Comparison of ENCODE assay signal across 10 mouse cellular contexts in the genomic region with DNA sequence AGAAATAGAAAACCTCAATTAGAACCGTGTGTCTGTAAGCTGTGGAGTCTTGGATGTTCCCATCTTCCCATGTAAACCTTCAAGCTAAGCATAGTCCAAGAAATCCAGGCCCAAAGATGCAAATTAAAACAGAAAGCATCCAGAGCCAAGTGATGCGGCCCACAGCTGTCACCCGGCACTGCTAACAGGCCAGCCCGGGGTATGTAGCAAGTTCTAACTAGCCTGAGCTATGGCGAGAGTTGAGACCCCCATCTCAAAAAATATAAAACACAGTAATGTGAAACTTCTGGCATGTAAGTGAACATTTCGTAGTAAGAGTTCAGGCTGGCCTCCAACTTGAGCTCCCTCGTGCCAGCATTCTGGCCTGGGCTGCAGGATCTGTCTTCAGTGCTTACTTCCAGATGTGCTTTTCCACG. TPM values are rescaled to one million over a fixed set of nuclear protein-coding genes. Genes with fewer than 3 reads are reported as not detected.
A peak's percentile ranks its signal among the peaks of the same experiment; 100 is the strongest.
DNase-seq lines count a peak whose midpoint lies in the region; ATAC-seq lines count a peak whose summit lies in the region.
"Had no signal": no experiment of that assay in that cellular context is flagged by ENCODE, and none has a peak within 500 bp of the region (broad histone marks: within the 10 kb centered on the region; RNA-seq: fewer than 3 reads in every experiment).

No protein-coding gene starts in this region.

- ATAC-seq in limb, embryonic 12.5 days (ENCODE audit: insufficient number of reproducible peaks, insufficient read depth, low FRiP score, low TSS enrichment, low read depth): no peak
- ATAC-seq in heart, embryonic 13.5 days (ENCODE audit: extremely low read depth, insufficient number of reproducible peaks, low FRiP score, low TSS enrichment): no peak
- ATAC-seq in CD4-positive, CD25-positive, alpha-beta regulatory T cell, adult 4 months: no peak

- no peak overlapping the region for H3K9ac ChIP-seq in limb, embryonic 12.5 days (replicated peaks)
- H3K9ac ChIP-seq in heart, embryonic 13.5 days: no peak overlapping the region

- H3K36me3 ChIP-seq in limb, embryonic 12.5 days: peaks cover 81% of the 10 kb centered on the region
- peaks cover 81% of the 10 kb centered on the region for H3K36me3 ChIP-seq in limb, embryonic 10.5 days
- peaks cover 82% of the 10 kb centered on the region for H3K36me3 ChIP-seq in heart, embryonic 13.5 days

- H3K27me3 ChIP-seq in limb, embryonic 12.5 days: no peaks in the 10 kb centered on the region
- no peaks in the 10 kb centered on the region for H3K27me3 ChIP-seq in limb, embryonic 10.5 days (ENCODE audit: low read depth, poor library complexity, severe bottlenecking)
- no peaks in the 10 kb centered on the region for H3K27me3 ChIP-seq in heart, embryonic 13.5 days (replicated peaks)

- no peaks in the 10 kb centered on the region for H3K4me1 ChIP-seq in limb, embryonic 12.5 days (replicated peaks)
- H3K4me1 ChIP-seq in limb, embryonic 10.5 days: no peaks in the 10 kb centered on the region
- H3K4me1 ChIP-seq in heart, embryonic 13.5 days: peaks cover 11% of the 10 kb centered on the region

- peak; percentile 33 for DNase-seq in adrenal gland, postnatal 14 days
- no peak for DNase-seq in adrenal gland, postnatal 4 days (ENCODE audit: low spot score in 2 of 2)
- no peak for DNase-seq in limb, embryonic 10.5 days (ENCODE audit: low spot score)
- peak; percentile 26 for DNase-seq in lung, postnatal 14 days
- DNase-seq in retina, postnatal 1 day: no peak
- DNase-seq: kidney, adult 18-20 months; left cerebral cortex, postnatal 4 days had no signal

- 73% methylated on average over 8 of the region's 8 CpGs for WGBS in limb, embryonic 12.5 days
- 91% methylated on average over 8 of the region's 8 CpGs for WGBS in limb, embryonic 10.5 days
- WGBS in heart, embryonic 13.5 days: 85% methylated on average over 8 of the region's 8 CpGs

- H3K4me2 ChIP-seq in limb, embryonic 12.5 days: no peak overlapping the region
- H3K4me2 ChIP-seq in heart, embryonic 13.5 days: no peak overlapping the region

- H3K9me3 ChIP-seq in limb, embryonic 12.5 days: no peaks in the 10 kb centered on the region
- no peaks in the 10 kb centered on the region for H3K9me3 ChIP-seq in limb, embryonic 10.5 days (replicated peaks)
- H3K9me3 ChIP-seq in heart, embryonic 13.5 days: no peaks in the 10 kb centered on the region

- H3K27ac ChIP-seq in limb, embryonic 12.5 days: 0 out of 2 replicates have a peak overlapping the region, but pooled peaks have one; percentile 26
- H3K27ac ChIP-seq in limb, embryonic 10.5 days: no peak overlapping the region
- H3K27ac ChIP-seq in heart, embryonic 13.5 days (replicated peaks): peak overlapping the region; percentile 44

- no peak overlapping the region for H3K4me3 ChIP-seq in limb, embryonic 12.5 days (replicated peaks)
- H3K4me3 ChIP-seq in limb, embryonic 10.5 days: no peak overlapping the region
- H3K4me3 ChIP-seq in heart, embryonic 13.5 days: no peak overlapping the region

RNA-seq across cellular contexts. Expression of gene Atf1, which starts 59.4 kb away (rescaled TPM):
- total RNA-seq in adrenal gland, postnatal 14 days (2021): 54.4 and 57.4 TPM in 2 replicates
- 10 to 100 TPM; 86.2 to 89.7 TPM for total RNA-seq in adrenal gland, postnatal 4 days (2021)
- polyA plus RNA-seq in limb, embryonic 12.5 days (2016; fragmentation: Nextera tagmentation; extraction: Ambion mirVana): 50.3 and 53.0 TPM in 2 replicates
- 42.5 and 43.0 TPM in 2 replicates for polyA plus RNA-seq in limb, embryonic 10.5 days (2016; fragmentation: Nextera tagmentation; extraction: Ambion mirVana)
- polyA plus RNA-seq in heart, embryonic 13.5 days (2015; fragmentation: Nextera tagmentation; extraction: Ambion mirVana): 30.3 and 34.4 TPM in 2 replicates
- polyA plus RNA-seq in CD4-positive, CD25-positive, alpha-beta regulatory T cell, adult 4 months (2017; shearing (Covaris generic)): 10 to 100 TPM; 23.6 to 32.4 TPM

Comparison
In these comparisons a context has a peak if more than half of its experiments do, and no peak if none do; other contexts are left out.
1. DNase-seq: peak in adrenal gland, postnatal 14 days (single experiment) and lung, postnatal 14 days (single experiment); none in adrenal gland, postnatal 4 days (0 of 2), limb, embryonic 10.5 days (single experiment) and retina, postnatal 1 day (single experiment).